ENCODE assay signal across 8 mouse cellular contexts in the genomic region with DNA sequence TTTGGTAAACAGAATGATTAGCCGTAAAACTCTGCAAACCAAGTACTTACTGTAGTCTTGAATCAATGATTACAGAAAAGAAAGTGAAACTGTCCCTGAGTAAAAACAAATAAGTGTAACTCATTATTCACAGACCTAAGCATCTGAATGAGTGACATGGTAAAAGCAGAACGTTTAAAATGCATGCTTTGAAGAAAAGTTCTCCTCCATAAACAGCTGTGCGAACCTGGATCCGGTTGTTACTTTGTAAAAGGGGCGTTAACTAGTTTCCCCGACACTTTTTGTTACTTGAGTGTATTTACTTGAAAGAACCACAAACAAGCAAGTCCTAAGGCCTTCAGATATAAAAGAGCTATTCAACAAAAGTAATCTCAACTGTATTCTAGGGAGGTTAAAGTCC. TPM values are rescaled to one million over a fixed set of nuclear protein-coding genes. Genes with fewer than 3 reads are reported as not detected.
DNase-seq lines count a peak whose midpoint lies in the region; ATAC-seq and TF ChIP-seq lines count a peak whose summit lies in the region.

No protein-coding gene starts in this region.

- no peak for ATAC-seq in midbrain, embryonic 13.5 days

- in situ Hi-C loops in ES-E14 (cut with MboI; ENCODE audit: low sequenced_read_pairs in 2 of 2, unreplicated experiment in 2 of 2): no loop called here

- H3K4me3 ChIP-seq in kidney, adult 2 months (ENCODE audit: insufficient read depth, low read depth, low read length): peak overlapping the region; percentile 81; the same call in 1 of the 2 replicates
- H3K4me3 ChIP-seq in ES-E14 (ENCODE audit: insufficient read depth in 1 of 2, low read depth in 1 of 2, low read length in 2 of 2, poor library complexity in 1 of 2, severe bottlenecking in 1 of 2): peak overlapping the region; percentile 83 to 88; a peak in 3 of 4 replicates
- peak overlapping the region; percentile 93 for H3K4me3 ChIP-seq in hindbrain, embryonic 10.5 days
- H3K4me3 ChIP-seq in midbrain, embryonic 13.5 days (replicated peaks): peak overlapping the region; percentile 97

- TF ChIP-seq CTCF in kidney, adult 2 months (conservative IDR thresholded peaks at IDR 0.05; ENCODE audit: insufficient read depth, insufficient read length, low read depth, low read length): no peak

- H3K4me2 ChIP-seq in midbrain, embryonic 13.5 days (replicated peaks): peak overlapping the region; percentile 70

- no peaks in the 10 kb centered on the region for H3K9me3 ChIP-seq in ES-E14 (ENCODE audit: control insufficient read depth, insufficient read depth, low read depth, low read length)
- H3K9me3 ChIP-seq in hindbrain, embryonic 10.5 days: no peaks in the 10 kb centered on the region
- no peaks in the 10 kb centered on the region for H3K9me3 ChIP-seq in midbrain, embryonic 13.5 days

- H3K36me3 ChIP-seq in kidney, adult 2 months (ENCODE audit: control insufficient read depth, insufficient read depth, low read length): peaks cover 3% of the 10 kb centered on the region
- H3K36me3 ChIP-seq in ES-E14 (ENCODE audit: control insufficient read depth, insufficient read depth, low read length, poor library complexity, severe bottlenecking): peaks cover 7% of the 10 kb centered on the region
- H3K36me3 ChIP-seq in hindbrain, embryonic 10.5 days: peaks cover 22% of the 10 kb centered on the region
- peaks cover 19% of the 10 kb centered on the region for H3K36me3 ChIP-seq in midbrain, embryonic 13.5 days

- no peak overlapping the region for H3K27ac ChIP-seq in kidney, adult 2 months (ENCODE audit: insufficient read depth, low read depth, low read length)
- no peak overlapping the region; the same call in 1 of the 2 replicates for H3K27ac ChIP-seq in ES-E14 (ENCODE audit: insufficient read depth, low read depth, low read length, poor library complexity, severe bottlenecking)
- H3K27ac ChIP-seq in hindbrain, embryonic 10.5 days: peak overlapping the region; percentile 96; the same call in 1 of the 2 replicates
- 0 out of 2 replicates have a peak overlapping the region, but pooled peaks have one; percentile 94 for H3K27ac ChIP-seq in midbrain, embryonic 13.5 days

- no peak for TF ChIP-seq POLR2A in kidney, adult 2 months (IDR thresholded peaks at IDR 0.05; ENCODE audit: low read depth, low read length)

- intact Hi-C loops in left cerebral cortex, postnatal 25 days (cut with DNase I): loop anchor here (5.0 kb wide), 1 partner anchor 181 kb away; no protein-coding TSS in a partner anchor

- H3K4me1 ChIP-seq in kidney, adult 2 months (ENCODE audit: control insufficient read depth, insufficient read depth, low read length): no peaks in the 10 kb centered on the region
- peaks cover 0 to 5% of the 10 kb centered on the region in 2 experiments; a peak in 1 of 4 replicates for H3K4me1 ChIP-seq in ES-E14 (ENCODE audit: control insufficient read depth in 2 of 2, insufficient read depth in 2 of 2, low read length in 2 of 2, poor library complexity in 1 of 2)
- H3K4me1 ChIP-seq in hindbrain, embryonic 10.5 days (replicated peaks): peaks cover 22% of the 10 kb centered on the region
- H3K4me1 ChIP-seq in midbrain, embryonic 13.5 days (replicated peaks): peaks cover 29% of the 10 kb centered on the region

- no peaks in the 10 kb centered on the region for H3K27me3 ChIP-seq in kidney, adult 2 months (replicated peaks; ENCODE audit: control insufficient read depth, insufficient read depth, low read length)
- no peaks in the 10 kb centered on the region for H3K27me3 ChIP-seq in hindbrain, embryonic 10.5 days (ENCODE audit: insufficient read depth, poor library complexity, severe bottlenecking)
- no peaks in the 10 kb centered on the region; the same call in 1 of the 2 replicates for H3K27me3 ChIP-seq in midbrain, embryonic 13.5 days

- 2% methylated on average over 6 of the region's 6 CpGs for WGBS in kidney, adult 2 months
- WGBS in hindbrain, embryonic 10.5 days: 17% methylated on average over 6 of the region's 6 CpGs
- 14% methylated on average over 6 of the region's 6 CpGs for WGBS in midbrain, embryonic 13.5 days

- DNase-seq in kidney, adult 2 months: no peak
- no peak for DNase-seq in kidney, postnatal 10 days
- no peak for DNase-seq in ES-E14 (ENCODE audit: low read depth, low spot score)
- no peak for DNase-seq in hindbrain, embryonic 10.5 days (ENCODE audit: low spot score)
- DNase-seq in right cerebral cortex, postnatal 10 days (ENCODE audit: low spot score in 2 of 2): no peak
- no peak for DNase-seq in left cerebral cortex, postnatal 25 days (ENCODE audit: low spot score in 2 of 2)
- no peak for DNase-seq in kidney, postnatal 4 days

- H3K9ac ChIP-seq in ES-E14 (ENCODE audit: insufficient read depth, low read depth, low read length, poor library complexity, severe bottlenecking): no peak overlapping the region
- H3K9ac ChIP-seq in midbrain, embryonic 13.5 days (replicated peaks): peak overlapping the region; percentile 99; the same call in 1 of the 2 replicates

TF ChIP-seq in ES-E14, 5 proteins besides CTCF, POLR2A, EP300 and RAD21:
- no peak for TF ChIP-seq ZNF384 (IDR thresholded peaks at IDR 0.05; ENCODE audit: low read depth, low read length)
- no peak for TF ChIP-seq HCFC1 (IDR thresholded peaks at IDR 0.05; ENCODE audit: borderline replicate concordance, insufficient read depth, low read length)
- no peak for TF ChIP-seq ZC3H11A (IDR thresholded peaks at IDR 0.05; ENCODE audit: borderline replicate concordance, low read depth, low read length)
- TF ChIP-seq CHD2 (IDR thresholded peaks at IDR 0.05; ENCODE audit: low read depth, low read length): no peak
- TF ChIP-seq MAFK (IDR thresholded peaks at IDR 0.05; ENCODE audit: insufficient read depth, low read depth, low read length): no peak

RNA-seq across cellular contexts. Expression of a gene that starts 1.2 kb away (rescaled TPM):
- polyA plus RNA-seq in kidney, adult 2 months (2012; rRNA removed): 3.9 and 4.3 TPM in 2 replicates
- 10.6 and 11.5 TPM in 2 replicates for total RNA-seq in ES-E14 (2012; rRNA removed)
- polyA plus RNA-seq in hindbrain, embryonic 10.5 days (2016; fragmentation: Nextera tagmentation; extraction: Ambion mirVana): 27.0 and 28.4 TPM in 2 replicates
- polyA plus RNA-seq in midbrain, embryonic 13.5 days (2015; fragmentation: Nextera tagmentation; extraction: Ambion mirVana): 31.5 and 32.6 TPM in 2 replicates
- total RNA-seq in left cerebral cortex, postnatal 25 days (2021): 10 to 100 TPM; 22.1 to 24.0 TPM

Comparison
In these comparisons a context has a peak if more than half of its experiments do, and no peak if none do; other contexts are left out.
1. H3K27ac ChIP-seq: peak in hindbrain, embryonic 10.5 days (single experiment) and midbrain, embryonic 13.5 days (single experiment); none in kidney, adult 2 months (single experiment) and ES-E14 (single experiment).
2. Peak in every context shown above with its lines, with median percentiles within 50 percentile points of each other: H3K4me3 ChIP-seq.